Mouse (Mus musculus) lung, embryonic 14.5 days (tissue): ENCODE data around the gene Slc25a51. TPM values are rescaled to one million over a fixed set of nuclear protein-coding genes. Genes with fewer than 3 reads are reported as not detected.

Experiments
- ATAC-seq: fragments of 200-750 bp; cut with Nextera tagmentation; 2 replicates; pipeline ENCODE4 v1.8.0; 2017; ENCODE audit warnings: mild to moderate bottlenecking, moderate TSS enrichment, moderate library complexity; ENCODE audit not compliant: insufficient read depth
- DNase-seq: peaks from one replicate; pipeline ENCODE4 v3.0.0-alpha.2; 2015
- H3K27ac ChIP-seq: fragments of 300-500 bp; sonication (generic); 2 replicates; pipeline ENCODE4 v1.5.1; 2014; ENCODE audit warnings: low read depth, mild to moderate bottlenecking, moderate library complexity
- H3K27me3 ChIP-seq: fragments of 300-500 bp; sonication (generic); 2 replicates; pipeline ENCODE4 v1.6.1; 2014; ENCODE audit warnings: low read length, control low read depth; ENCODE audit not compliant: insufficient read depth
- H3K36me3 ChIP-seq: fragments of 300-500 bp; sonication (generic); 2 replicates; pipeline ENCODE4 v1.6.1; 2014; ENCODE audit warnings: control low read depth; ENCODE audit not compliant: insufficient read depth
- H3K4me1 ChIP-seq: fragments of 300-500 bp; sonication (generic); 2 replicates; pipeline ENCODE4 v1.6.1; 2014; ENCODE audit warnings: antibody characterized with exemption, control low read depth; ENCODE audit not compliant: insufficient read depth
- H3K4me2 ChIP-seq: fragments of 300-500 bp; sonication (generic); 2 replicates; pipeline ENCODE4 v1.6.1; 2014; ENCODE audit warnings: mild to moderate bottlenecking
- H3K4me3 ChIP-seq: fragments of 300-500 bp; sonication (generic); 2 replicates; pipeline ENCODE4 v1.5.1; 2014; ENCODE audit warnings: low read depth, low read length
- H3K9ac ChIP-seq: fragments of 300-500 bp; sonication (generic); 2 replicates; pipeline ENCODE4 v1.6.1; 2014
- H3K9me3 ChIP-seq: fragments of 300-500 bp; sonication (generic); 2 replicates; pipeline ENCODE4 v1.6.1; 2016; ENCODE audit warnings: low read depth, low read length, control low read depth
- CTCF ChIP-seq: IDR thresholded peaks from 2 replicates; pipeline ENCODE4 v1.5.1; 2016; ENCODE audit warnings: antibody characterized with exemption, low read depth
- WGBS: fragments of 180-500 bp; shearing (Covaris S2); extraction: QIAGEN DNeasy Blood & Tissue Kit; methylation state at CpG from one replicate; pipeline ENCODE4 v1.1.7; 2014; 5-methylcytosine and 5-hydroxymethylcytosine counted together
- polyA plus RNA-seq: library from polyadenylated mRNA; unstranded; fragments of >200 nt; fragmentation: Nextera tagmentation; extraction: Ambion mirVana; gene quantifications from 2 replicates; pipeline ENCODE4 v1.2.1, GENCODE M21; 2014

Gene Slc25a51
- polyA plus RNA-seq, 1 experiment from 2014 or later = 69.0 TPM

DNA sequence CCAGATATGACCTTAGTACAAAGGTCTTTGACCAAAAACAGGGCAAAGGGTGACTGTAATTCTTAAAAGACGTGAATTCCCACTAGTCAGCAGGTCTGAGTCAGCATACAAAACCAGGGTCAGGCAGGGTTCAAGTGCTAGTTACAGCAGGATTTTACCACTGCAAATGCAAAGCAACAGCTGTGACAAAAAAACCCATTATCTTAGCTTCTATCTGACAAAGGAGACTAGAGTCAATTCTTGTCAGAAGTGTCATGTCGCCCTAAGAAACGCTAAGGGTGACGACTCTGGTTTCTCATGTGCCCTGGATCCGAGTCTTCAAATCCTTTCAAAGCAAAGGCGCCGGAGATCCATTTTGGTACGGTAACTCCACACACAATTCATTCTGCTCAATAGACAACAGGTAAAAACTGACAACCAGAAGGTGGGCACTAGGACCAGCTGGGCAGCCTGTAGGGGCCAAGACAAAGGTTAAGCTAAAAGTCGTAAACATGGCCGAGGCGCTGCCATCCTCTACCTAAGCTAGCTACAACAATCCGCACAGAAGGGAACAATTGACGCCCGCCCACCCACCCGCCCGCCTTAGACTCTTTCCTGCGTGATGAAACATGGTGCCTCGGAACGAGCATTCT is 747 bp downstream of the Slc25a51 start:
- no peak for TF ChIP-seq CTCF
- H3K9ac ChIP-seq = peak overlapping the region; percentile 95
- peak overlapping the region; percentile 98 for H3K4me3 ChIP-seq
- under 1% methylated on average over 19 of the region's 19 CpGs for WGBS
- H3K4me2 ChIP-seq = peak overlapping the region; percentile 93
- no peaks in the 10 kb centered on the region for H3K9me3 ChIP-seq
- no peaks in the 10 kb centered on the region for H3K27me3 ChIP-seq
- ATAC-seq (no peak), DNase-seq (peak; percentile 46)
- peaks cover 27% of the 10 kb centered on the region for H3K36me3 ChIP-seq
- peaks cover 9% of the 10 kb centered on the region for H3K4me1 ChIP-seq
- H3K27ac ChIP-seq = peak overlapping the region; percentile 93

- WGBS = 37% methylated on average over 5 of the region's 5 CpGs
- peaks cover 9% of the 10 kb centered on the region for H3K4me1 ChIP-seq
Measured at GRCm38 (mm10) chr4:45407001-45407702, 1.4 kb downstream of the Slc25a51 start.

DNA sequence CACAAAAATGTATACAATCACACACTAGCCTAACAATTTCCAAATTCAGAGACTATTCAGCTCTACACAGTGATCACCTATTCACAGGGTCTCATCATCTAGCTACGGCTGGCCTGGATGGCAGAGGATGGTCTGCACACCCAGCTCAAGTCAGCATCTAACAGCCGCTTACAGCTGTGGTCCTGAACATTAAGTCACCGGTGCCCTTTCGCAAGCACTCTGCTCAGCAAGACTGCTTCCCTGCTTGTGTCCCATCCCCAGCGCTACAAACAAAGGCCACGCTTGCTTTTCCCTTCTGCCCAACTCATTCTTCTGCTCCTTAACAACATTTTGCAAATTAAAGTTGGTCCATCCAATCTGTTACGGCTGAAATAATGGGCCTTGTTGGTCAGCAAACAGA is 2.2 kb downstream of the Slc25a51 start:
- peak overlapping the region; percentile 8; the same call in 1 of the 2 replicates for H3K27ac ChIP-seq
- TF ChIP-seq CTCF = no peak
- no peaks in the 10 kb centered on the region for H3K27me3 ChIP-seq
- WGBS = 80% methylated on average over 7 of the region's 7 CpGs
- H3K36me3 ChIP-seq = peaks cover 39% of the 10 kb centered on the region
- H3K4me2 ChIP-seq = peak overlapping the region; percentile 93
- H3K4me3 ChIP-seq = peak overlapping the region; percentile 98
- DNase-seq = no peak
- no peaks in the 10 kb centered on the region for H3K9me3 ChIP-seq
- peaks cover 9% of the 10 kb centered on the region for H3K4me1 ChIP-seq
- no peak for ATAC-seq
- peak overlapping the region; percentile 36 for H3K9ac ChIP-seq

More at GRCm38 (mm10) chr4:45407001-45407702, 1.4 kb downstream of the Slc25a51 start:
- DNase-seq (no peak), ATAC-seq (no peak)
- Histone ChIP-seq H3K4me2 (peak overlapping the region; percentile 93), H3K27me3 (no peaks in the 10 kb centered on the region), H3K9me3 (no peaks in the 10 kb centered on the region), H3K9ac (peak overlapping the region; percentile 95), H3K36me3 (peaks cover 34% of the 10 kb centered on the region), H3K27ac (peak overlapping the region; percentile 93; the same call in 1 of the 2 replicates), H3K4me3 (peak overlapping the region; percentile 98)
- no peak for TF ChIP-seq CTCF

DNA sequence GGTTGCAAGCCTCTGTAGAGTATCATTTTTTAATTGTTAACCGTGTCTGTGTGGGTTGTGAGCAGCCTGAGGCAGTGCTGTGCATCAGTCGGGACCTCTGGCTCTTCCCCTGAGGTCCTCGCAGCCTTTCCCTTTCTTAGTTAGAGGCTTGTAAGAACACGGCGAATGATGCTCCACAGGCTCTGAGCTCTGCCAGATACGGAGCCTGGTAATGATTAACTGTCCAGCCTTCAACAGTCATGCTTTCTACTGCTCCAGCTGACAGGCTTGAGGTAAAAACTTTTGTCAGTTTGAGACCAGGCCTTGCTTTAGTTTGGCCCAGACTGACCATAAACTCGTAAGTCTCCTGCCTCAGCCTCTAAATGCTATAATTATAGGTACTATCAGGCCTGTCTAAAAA is 3.3 kb downstream of the Slc25a51 start:
- Histone ChIP-seq H3K9ac (no peak overlapping the region), H3K4me2 (no peak overlapping the region), H3K4me3 (no peak overlapping the region), H3K4me1 (peaks cover 9% of the 10 kb centered on the region), H3K36me3 (peaks cover 49% of the 10 kb centered on the region), H3K27ac (no peak overlapping the region), H3K27me3 (no peaks in the 10 kb centered on the region), H3K9me3 (no peaks in the 10 kb centered on the region)
- DNase-seq (no peak), ATAC-seq (no peak)
- no peak for TF ChIP-seq CTCF
- 61% methylated on average over 7 of the region's 7 CpGs for WGBS

DNA sequence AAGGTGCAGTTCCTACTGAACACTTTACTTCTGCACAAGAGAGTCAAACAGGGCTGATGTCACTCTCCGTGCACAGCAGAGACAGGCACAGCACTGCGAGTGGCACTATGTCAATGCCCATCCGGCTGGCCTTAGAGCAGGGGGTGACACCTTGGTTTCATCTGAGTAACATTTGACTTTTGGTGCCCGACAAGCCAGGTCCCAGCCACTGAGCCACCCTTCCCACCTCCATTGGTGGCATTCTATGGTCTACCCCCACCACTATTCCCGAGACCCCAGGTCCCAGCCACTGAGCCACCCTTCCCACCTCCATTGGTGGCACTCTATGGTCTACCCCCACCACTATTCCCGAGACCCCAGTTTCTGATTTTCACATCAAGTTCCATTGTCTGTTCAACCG is 4.5 kb downstream of the Slc25a51 start:
- ATAC-seq (no peak), DNase-seq (no peak)
- TF ChIP-seq CTCF = no peak
- 93% methylated on average over 7 of the region's 7 CpGs for WGBS
- Histone ChIP-seq H3K36me3 (peaks cover 61% of the 10 kb centered on the region), H3K4me2 (no peak overlapping the region), H3K27ac (no peak overlapping the region), H3K9me3 (no peaks in the 10 kb centered on the region), H3K4me3 (no peak overlapping the region), H3K9ac (no peak overlapping the region), H3K4me1 (peaks cover 9% of the 10 kb centered on the region), H3K27me3 (no peaks in the 10 kb centered on the region)

GRCm38 (mm10) chr4:45403499-45403878 is 5.1 kb downstream of the Slc25a51 start:
- TF ChIP-seq CTCF = no peak
- 77% methylated on average over 7 of the region's 7 CpGs for WGBS
- Histone ChIP-seq H3K27ac (peak overlapping the region; percentile 20; the same call in 1 of the 2 replicates), H3K9ac (no peak overlapping the region), H3K4me3 (no peak overlapping the region), H3K4me2 (no peak overlapping the region), H3K36me3 (peaks cover 67% of the 10 kb centered on the region), H3K4me1 (peaks cover 9% of the 10 kb centered on the region), H3K9me3 (no peaks in the 10 kb centered on the region), H3K27me3 (no peaks in the 10 kb centered on the region)
- no peak for ATAC-seq
- no peak for DNase-seq

DNA sequence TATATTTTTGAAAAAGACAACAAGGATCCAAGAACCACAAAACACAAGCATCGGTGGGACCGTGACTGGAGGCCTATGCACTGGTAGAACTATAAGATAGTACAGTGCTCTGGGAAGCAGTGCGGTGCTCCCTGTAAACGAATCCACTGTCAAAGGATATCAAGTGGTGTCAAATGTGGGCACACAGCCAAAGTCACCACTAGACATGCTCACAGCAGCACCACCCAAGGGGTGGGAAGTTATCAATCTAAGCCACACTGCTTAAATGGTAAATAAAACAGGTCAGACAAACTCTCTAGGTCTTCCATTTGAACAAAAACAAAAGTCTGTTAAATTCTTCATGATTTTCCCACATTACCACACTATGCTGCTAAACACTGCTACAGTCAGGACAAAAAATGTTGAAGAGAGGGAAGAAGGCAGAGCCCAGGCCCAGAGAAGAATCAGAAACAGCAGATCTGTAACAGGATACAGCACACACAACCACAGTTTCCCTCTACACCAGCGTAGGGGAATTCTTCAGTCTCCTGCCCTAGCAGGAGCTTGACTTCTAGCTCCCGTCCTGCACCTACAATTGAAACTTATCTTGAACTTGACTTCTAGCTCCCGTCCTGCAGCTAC is 5.6 kb downstream of the Slc25a51 start:
- DNase-seq (peak; percentile 53), ATAC-seq (0 out of 2 replicates have a peak, but pooled peaks have one; percentile 13)
- Histone ChIP-seq H3K9me3 (no peaks in the 10 kb centered on the region), H3K27ac (peak overlapping the region; percentile 20; the same call in 1 of the 2 replicates), H3K4me1 (peaks cover 9% of the 10 kb centered on the region), H3K27me3 (no peaks in the 10 kb centered on the region), H3K4me2 (no peak overlapping the region), H3K4me3 (no peak overlapping the region), H3K9ac (no peak overlapping the region), H3K36me3 (peaks cover 72% of the 10 kb centered on the region)
- TF ChIP-seq CTCF = no peak
- 61% methylated on average over 7 of the region's 7 CpGs for WGBS
